Mouse (Mus musculus) R1 (cell line): ENCODE measurements around the gene Ranbp10.
"Not testable (repeated sequence)": the region's sequence is repeated elsewhere in the genome, so short reads cannot be mapped to it uniquely, and the experiment has no call there.

Source experiments
- DNase-seq: peaks from one replicate; pipeline ENCODE4 v3.0.0-alpha.2; 2018; ENCODE audit warnings: low read depth, low spot score

Ranbp10 gene

GRCm38 (mm10) chr8:105835318-105835717 lies 8.2 kb upstream of the Ranbp10 start:
- peak; percentile 81 for DNase-seq

- DNase-seq: not testable (repeated sequence)
Observed at GRCm38 (mm10) chr8:105833740-105834139, 6.6 kb upstream of the Ranbp10 start.

- no peak for DNase-seq
Observed at GRCm38 (mm10) chr8:105826379-105826778, 771 bp downstream of the Ranbp10 start.

- DNase-seq: no peak
Observed at GRCm38 (mm10) chr8:105825506-105825905, 1.6 kb downstream of the Ranbp10 start.

- DNase-seq: no peak
Observed at GRCm38 (mm10) chr8:105820925-105821324, 6.2 kb downstream of the Ranbp10 start.

- no peak for DNase-seq
Observed at GRCm38 (mm10) chr8:105819659-105820058, 7.5 kb downstream of the Ranbp10 start.

- no peak for DNase-seq
Observed at GRCm38 (mm10) chr8:105813241-105813640, 13.9 kb downstream of the Ranbp10 start.

GRCm38 (mm10) chr8:105812511-105812910 lies 14.6 kb downstream of the Ranbp10 start:
- DNase-seq: no peak

- DNase-seq: no peak
Observed at GRCm38 (mm10) chr8:105811543-105811942, 15.6 kb downstream of the Ranbp10 start.

- DNase-seq: no peak
Observed at GRCm38 (mm10) chr8:105811061-105811460, 16.1 kb downstream of the Ranbp10 start.

GRCm38 (mm10) chr8:105810245-105810786 lies 16.8 kb downstream of the Ranbp10 start:
- no peak for DNase-seq

- DNase-seq: no peak
Observed at GRCm38 (mm10) chr8:105808480-105808879, 18.7 kb downstream of the Ranbp10 start.

- DNase-seq: no peak
Observed at GRCm38 (mm10) chr8:105807766-105808165, 19.4 kb downstream of the Ranbp10 start.

GRCm38 (mm10) chr8:105805964-105806363 lies 21.2 kb downstream of the Ranbp10 start:
- DNase-seq: no peak

- DNase-seq: no peak
Observed at GRCm38 (mm10) chr8:105805346-105805745, 21.8 kb downstream of the Ranbp10 start.

- no peak for DNase-seq
Observed at GRCm38 (mm10) chr8:105804797-105805196, 22.4 kb downstream of the Ranbp10 start.

- no peak for DNase-seq
Observed at GRCm38 (mm10) chr8:105801153-105801904, 25.8 kb downstream of the Ranbp10 start.

GRCm38 (mm10) chr8:105799091-105799812 lies 27.9 kb downstream of the Ranbp10 start:
- peak; percentile 58 for DNase-seq

GRCm38 (mm10) chr8:105798408-105798807 lies 28.7 kb downstream of the Ranbp10 start:
- no peak for DNase-seq

GRCm38 (mm10) chr8:105795785-105796184 lies 31.4 kb downstream of the Ranbp10 start:
- DNase-seq: no peak

- no peak for DNase-seq
Observed at GRCm38 (mm10) chr8:105794009-105794598, 33.0 kb downstream of the Ranbp10 start.

GRCm38 (mm10) chr8:105793331-105793730 lies 33.8 kb downstream of the Ranbp10 start:
- DNase-seq: no peak
